Mouse (Mus musculus): ENCODE measurements around the gene Ip6k1.

DNA sequence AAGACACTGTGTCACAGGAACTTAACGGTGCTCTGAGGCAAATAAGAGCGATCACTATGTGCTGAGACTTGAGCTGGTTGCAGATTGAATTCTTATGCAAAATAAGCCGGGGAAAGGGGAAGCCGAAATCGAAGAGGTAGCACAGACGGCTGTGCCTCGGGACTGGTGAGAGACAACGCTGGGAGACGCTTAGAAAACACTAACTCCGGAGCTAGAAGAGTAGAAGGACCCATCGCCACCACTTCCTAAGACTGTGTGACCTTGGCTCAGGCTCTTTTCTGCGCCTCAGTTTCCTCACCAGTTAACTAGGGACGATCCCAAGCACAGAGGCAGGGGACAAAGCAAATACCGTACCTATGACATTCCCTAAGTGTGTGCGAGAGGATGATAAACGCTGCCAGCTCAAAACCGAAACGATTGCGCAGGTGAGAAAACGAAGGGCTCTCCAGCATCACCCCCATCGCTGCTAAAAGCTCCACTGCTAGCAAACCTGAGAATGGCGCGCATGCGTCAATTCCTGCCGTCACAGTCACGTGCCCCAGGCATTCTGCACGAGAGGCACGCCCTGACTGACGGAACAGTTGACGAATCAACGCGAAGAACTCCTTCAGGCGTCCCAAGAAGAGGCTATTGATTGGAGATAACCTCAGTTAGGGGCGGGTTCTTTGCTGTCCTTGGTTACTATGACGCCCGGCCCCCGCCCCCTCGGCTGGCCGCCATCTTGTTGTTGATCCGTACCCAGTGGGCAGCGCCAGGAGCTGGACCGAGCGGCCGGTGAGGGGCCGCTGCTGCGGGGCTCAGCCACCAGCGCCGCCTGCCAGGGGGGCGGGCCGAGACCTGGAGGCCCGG lies at the start of gene Ip6k1:
- TF ChIP-seq CTCF (IDR thresholded peaks at IDR 0.05; ENCODE audit: extremely low read depth, insufficient read depth, low read length) (no peak), POLR2A (IDR thresholded peaks at IDR 0.05; ENCODE audit: extremely low read depth, insufficient read depth, low read length) (peak; percentile 99)

All from cortical plate, adult 2 months (tissue).